Mouse (Mus musculus) kidney, postnatal 4 days (tissue): Measurements from ENCODE around the gene Usp19.

Experiments
- DNase-seq, 2 experiments: peaks; one replicate each; pipeline ENCODE4 v3.0.0; 2021; ENCODE audit warnings: mixed read lengths in 2 of 2

Gene Usp19

DNA sequence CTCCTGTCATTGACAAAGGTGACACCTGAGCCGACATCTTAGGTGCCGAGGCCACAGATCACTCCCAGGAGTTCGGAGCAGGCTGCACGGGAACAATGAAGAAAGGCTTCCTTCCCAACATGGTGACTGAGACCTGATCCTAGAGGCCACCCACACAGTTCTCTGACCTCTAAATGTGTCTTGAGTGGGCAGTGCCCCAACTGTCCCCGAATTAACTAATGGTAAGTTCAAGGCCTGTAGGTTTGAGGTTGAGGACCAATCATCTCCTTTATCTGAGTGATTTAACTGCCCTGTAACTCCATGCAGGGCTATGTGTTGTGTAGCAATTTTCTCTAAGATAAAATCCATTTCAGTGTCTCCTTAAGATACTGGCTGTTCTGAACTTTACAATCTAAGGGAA is 21.0 kb upstream of the Usp19 start:
- no peak for DNase-seq

DNA sequence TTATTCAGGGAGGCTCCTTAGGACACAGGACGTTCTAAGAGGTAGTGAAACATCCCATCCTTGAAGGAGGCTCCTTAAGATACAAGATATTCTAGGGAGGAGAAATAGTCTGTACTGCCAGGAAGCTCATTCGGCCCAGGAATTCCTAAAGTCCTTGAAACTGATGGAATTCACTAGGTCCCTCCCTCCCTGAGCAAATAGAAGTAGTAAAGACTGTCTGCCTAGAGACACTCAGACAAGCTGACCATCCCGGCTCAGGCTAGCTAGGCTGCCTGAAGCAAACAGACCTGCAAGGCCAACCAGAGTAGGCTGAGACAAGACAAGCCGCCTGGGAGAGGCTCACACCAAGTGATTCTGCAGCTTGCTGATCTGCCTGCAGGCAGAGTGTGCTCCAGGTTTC is 20.6 kb upstream of the Usp19 start:
- no peak for DNase-seq

- DNase-seq = peak in 1 of 2 experiments; percentile 36
These were observed 15.9 kb upstream of the Usp19 start for GRCm38 (mm10) chr9:108474528-108474927.

GRCm38 (mm10) chr9:108478638-108479156 is 11.7 kb upstream of the Usp19 start:
- DNase-seq = peak; percentile 90 to 94

GRCm38 (mm10) chr9:108479241-108479640 is 11.2 kb upstream of the Usp19 start:
- peak in 1 of 2 experiments; percentile 39 for DNase-seq

- DNase-seq = peak; percentile 59 to 71
These were observed 10.6 kb upstream of the Usp19 start, which contains the start of gene Lamb2 for GRCm38 (mm10) chr9:108479721-108480351. Gene Lamb2 (plus strand): TSS chr9:108479736.

DNA sequence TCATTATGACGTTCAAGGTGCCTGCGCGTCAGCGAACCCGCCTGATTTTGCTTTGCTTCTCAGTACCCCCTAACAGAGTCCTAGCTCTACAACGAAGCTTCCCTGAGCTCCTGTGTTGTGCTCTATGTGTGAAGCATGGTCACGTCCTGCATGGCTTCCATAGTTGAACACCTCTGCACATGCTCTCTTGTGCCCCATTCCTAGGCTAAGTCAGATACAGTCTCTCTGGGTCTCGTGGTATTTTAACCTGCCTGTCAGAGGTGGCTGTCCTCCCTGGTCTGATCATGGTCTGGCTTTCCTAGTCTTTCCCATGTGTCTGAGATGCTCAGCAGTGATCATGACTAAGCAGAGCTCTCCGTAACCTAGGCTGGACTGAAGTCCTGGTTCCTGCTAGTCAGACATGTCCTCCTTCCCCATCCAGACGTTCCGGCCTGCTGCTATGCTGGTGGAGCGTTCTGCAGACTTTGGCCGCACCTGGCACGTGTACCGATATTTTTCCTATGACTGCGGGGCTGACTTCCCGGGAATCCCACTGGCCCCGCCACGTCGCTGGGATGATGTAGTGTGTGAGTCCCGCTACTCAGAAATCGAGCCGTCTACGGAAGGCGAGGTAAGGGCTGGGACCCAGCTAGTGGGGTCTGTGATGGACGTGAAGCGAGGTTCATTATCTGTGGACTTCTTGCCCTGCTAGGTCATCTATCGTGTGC is 9.4 kb upstream of the Usp19 start:
- no peak for DNase-seq

DNA sequence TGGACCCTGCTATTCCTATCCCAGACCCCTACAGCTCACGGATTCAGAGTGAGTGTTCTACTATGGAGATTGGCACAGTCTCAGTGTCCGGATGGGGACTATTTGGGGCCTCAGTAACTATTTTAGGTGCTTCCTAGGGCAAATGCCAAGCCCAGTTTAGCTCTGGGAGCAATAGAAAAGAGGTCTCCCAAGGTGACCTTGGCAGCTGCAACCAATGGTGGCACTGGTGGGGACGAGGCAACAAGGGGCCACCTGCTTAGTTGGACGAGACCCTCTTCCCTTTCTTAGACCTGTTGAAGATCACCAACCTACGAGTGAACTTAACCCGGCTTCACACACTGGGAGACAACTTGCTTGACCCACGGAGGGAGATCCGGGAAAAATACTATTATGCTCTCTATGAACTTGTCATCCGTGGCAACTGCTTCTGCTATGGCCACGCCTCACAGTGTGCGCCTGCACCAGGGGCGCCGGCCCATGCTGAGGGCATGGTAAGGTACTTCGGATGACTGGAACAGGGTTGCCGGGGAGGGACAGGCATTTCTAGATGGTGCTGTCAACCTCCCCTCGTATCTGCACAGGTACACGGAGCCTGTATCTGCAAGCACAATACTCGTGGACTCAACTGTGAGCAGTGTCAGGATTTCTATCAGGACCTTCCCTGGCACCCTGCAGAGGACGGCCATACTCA is 8.7 kb upstream of the Usp19 start:
- no peak for DNase-seq

DNA sequence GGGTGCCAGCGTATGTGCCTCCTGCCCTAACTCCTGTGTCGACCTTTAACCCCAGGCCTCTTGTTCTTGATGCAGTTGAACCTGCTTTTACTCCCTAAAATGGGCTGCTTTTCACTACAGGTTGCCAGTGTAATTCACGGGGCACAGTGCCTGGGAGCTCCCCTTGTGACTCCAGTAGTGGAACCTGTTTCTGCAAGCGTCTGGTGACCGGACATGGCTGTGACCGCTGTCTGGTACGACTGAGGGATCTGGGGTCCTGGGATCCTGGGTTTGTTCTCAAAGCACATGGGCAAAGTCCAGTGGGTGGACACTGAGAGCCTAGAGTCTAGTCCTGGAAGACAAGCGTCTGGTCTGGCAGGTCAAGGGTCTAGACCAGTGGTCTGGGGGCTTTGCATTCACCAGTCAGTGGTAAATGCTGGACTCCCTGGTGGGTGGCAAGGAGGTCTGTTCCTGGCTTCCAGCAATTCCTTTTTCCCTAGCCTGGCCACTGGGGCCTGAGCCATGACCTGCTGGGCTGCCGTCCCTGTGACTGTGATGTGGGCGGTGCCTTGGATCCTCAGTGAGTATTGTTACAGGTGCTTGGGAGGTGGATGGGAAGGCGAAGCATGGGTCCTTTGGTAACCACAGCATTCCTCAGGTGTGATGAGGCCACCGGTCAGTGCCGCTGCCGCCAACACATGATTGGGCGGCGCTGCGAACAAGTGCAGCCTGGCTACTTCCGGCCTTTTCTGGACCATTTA is 7.2 kb upstream of the Usp19 start:
- DNase-seq = no peak

GRCm38 (mm10) chr9:108484021-108484420 is 6.4 kb upstream of the Usp19 start:
- DNase-seq = no peak

- no peak for DNase-seq
These were observed 5.0 kb upstream of the Usp19 start for GRCm38 (mm10) chr9:108485301-108485875.

DNA sequence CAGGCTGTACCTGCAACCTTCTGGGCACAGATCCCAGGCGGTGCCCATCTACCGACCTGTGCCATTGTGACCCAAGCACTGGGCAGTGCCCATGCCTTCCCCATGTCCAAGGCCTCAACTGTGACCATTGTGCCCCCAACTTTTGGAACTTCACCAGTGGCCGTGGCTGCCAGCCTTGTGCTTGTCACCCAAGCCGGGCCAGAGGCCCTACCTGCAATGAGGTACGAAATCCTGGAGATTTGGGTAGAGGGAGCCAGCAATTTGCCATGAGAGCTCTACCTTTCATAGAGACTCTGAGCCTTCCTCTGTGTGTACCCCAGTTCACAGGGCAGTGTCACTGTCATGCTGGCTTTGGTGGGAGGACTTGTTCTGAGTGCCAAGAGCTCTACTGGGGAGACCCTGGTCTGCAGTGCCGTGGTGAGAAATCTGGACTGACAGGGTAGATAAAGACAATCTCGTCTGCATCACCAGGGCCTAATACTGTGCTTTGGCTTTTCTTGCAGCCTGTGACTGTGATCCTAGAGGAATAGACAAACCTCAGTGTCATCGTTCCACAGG is 3.4 kb upstream of the Usp19 start:
- DNase-seq = no peak

- DNase-seq = no peak
These were observed 2.0 kb upstream of the Usp19 start for GRCm38 (mm10) chr9:108488403-108488802.

DNA sequence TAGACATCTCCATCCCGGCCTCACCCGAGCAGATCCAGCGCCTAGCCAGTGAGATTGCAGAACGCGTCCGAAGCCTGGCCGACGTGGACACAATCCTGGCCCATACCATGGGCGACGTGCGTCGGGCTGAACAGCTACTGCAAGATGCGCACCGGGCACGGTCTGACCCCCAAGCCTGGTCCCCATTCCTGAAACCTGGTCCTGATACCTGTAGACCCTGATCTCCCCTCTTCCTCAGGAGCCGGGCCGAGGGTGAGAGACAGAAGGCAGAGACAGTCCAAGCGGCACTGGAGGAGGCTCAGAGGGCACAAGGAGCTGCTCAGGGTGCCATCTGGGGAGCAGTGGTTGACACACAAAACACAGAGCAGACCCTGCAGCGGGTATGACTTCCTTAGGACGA is 1.2 kb upstream of the Usp19 start:
- DNase-seq = no peak

- DNase-seq = no peak
These were observed 472 bp upstream of the Usp19 start for GRCm38 (mm10) chr9:108489702-108490558.

- no peak for DNase-seq
These were observed 831 bp downstream of the Usp19 start for GRCm38 (mm10) chr9:108491286-108491580.

- peak in 1 of 2 experiments; percentile 26 for DNase-seq
These were observed 1.8 kb downstream of the Usp19 start for GRCm38 (mm10) chr9:108492043-108492750.

DNA sequence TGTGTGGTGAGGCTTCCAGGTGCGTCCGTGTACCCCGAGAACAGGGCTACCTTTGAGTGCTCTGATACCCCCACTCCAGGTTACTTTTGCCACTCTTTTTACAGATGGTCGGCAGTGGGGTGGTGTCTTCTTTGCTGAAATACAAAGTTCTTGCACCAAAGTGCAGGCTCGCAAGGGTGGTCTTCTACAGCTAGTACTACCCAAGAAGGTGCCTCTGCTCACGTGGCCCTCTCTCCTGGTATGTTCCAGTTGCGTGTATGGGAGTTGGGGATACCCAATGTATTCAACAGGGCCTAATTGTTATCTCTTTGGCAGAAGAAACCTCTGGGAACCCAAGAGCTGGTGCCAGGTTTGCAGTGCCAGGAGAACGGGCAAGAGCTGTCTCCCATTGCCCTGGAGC is 2.8 kb downstream of the Usp19 start:
- no peak for DNase-seq

GRCm38 (mm10) chr9:108494146-108494825 is 3.9 kb downstream of the Usp19 start:
- DNase-seq = no peak

- DNase-seq = no peak
These were observed 4.5 kb downstream of the Usp19 start for GRCm38 (mm10) chr9:108494905-108495304.
